Mouse (Mus musculus): ENCODE measurements around the gene Scamp3. TPM values are rescaled to one million over a fixed set of nuclear protein-coding genes. Genes with fewer than 3 reads are reported as not detected.

The Scamp3 gene
- polyA plus RNA-seq (2015; fragmentation: Nextera tagmentation; extraction: Ambion mirVana): 125 and 128 TPM in 2 replicates

- H3K9ac ChIP-seq (replicated peaks; ENCODE audit: low read depth, low read length): peak within 1 kb of the TSS; percentile 67
- peak within 1 kb of the TSS; percentile 84 for H3K4me2 ChIP-seq (ENCODE audit: low read length)
- no peaks in the 10 kb centered on the region for H3K27me3 ChIP-seq (replicated peaks; ENCODE audit: control insufficient read depth, insufficient read depth, low read length)
- ATAC-seq: peak; percentile 97
- H3K9me3 ChIP-seq (ENCODE audit: control insufficient read depth, low read length): no peaks in the 10 kb centered on the region
- peak within 1 kb of the TSS; percentile 82 for H3K4me3 ChIP-seq (replicated peaks; ENCODE audit: low read length)
- H3K36me3 ChIP-seq (ENCODE audit: control insufficient read depth, insufficient read depth): peaks cover 28% of the 10 kb centered on the region
- H3K27ac ChIP-seq (ENCODE audit: low read length): peak within 1 kb of the TSS; percentile 39; the same call in 1 of the 2 replicates
- under 1% methylated on average over 42 of the region's 43 CpGs for WGBS
- peaks cover 13% of the 10 kb centered on the region for H3K4me1 ChIP-seq (replicated peaks; ENCODE audit: control insufficient read depth, insufficient read depth, low read length)
Observed at GRCm38 (mm10) chr3:89177242-89178106, at the start of gene Scamp3. Gene Scamp3, plus strand, starts transcription at chr3:89177473.

DNA sequence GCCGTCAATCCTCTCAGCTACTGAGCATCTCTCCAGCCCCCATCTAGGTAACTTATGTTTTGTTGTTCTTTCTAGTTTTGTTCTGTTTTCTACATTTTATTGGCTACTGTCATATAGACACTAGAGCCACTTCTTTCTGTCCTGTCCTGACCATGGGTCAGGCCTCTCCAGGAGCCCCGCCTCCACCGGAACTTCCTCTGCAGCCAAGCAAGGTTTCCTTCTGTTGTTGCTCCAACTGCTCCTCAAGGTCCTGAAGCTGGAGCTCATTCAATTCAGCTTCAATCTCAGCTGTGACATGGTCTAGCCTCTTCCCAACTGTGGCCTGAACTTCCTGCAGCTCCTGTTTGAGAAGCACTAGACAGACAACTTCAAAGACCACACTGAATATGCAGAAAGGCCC, 47.4 kb upstream of the Scamp3 start:
- no peak overlapping the region for H3K27ac ChIP-seq (ENCODE audit: low read length)
- no peak overlapping the region for H3K4me2 ChIP-seq (ENCODE audit: low read length)
- no peak overlapping the region for H3K4me3 ChIP-seq (replicated peaks; ENCODE audit: low read length)
- H3K27me3 ChIP-seq (replicated peaks; ENCODE audit: control insufficient read depth, insufficient read depth, low read length): no peaks in the 10 kb centered on the region
- 94% methylated on average over 3 of the region's 3 CpGs for WGBS
- no peaks in the 10 kb centered on the region for H3K36me3 ChIP-seq (ENCODE audit: control insufficient read depth, insufficient read depth)
- H3K9me3 ChIP-seq (ENCODE audit: control insufficient read depth, low read length): no peaks in the 10 kb centered on the region
- ATAC-seq: no peak
- peaks cover 11% of the 10 kb centered on the region for H3K4me1 ChIP-seq (replicated peaks; ENCODE audit: control insufficient read depth, insufficient read depth, low read length)
- H3K9ac ChIP-seq (replicated peaks; ENCODE audit: low read depth, low read length): no peak overlapping the region

- H3K9ac ChIP-seq (replicated peaks; ENCODE audit: low read depth, low read length): no peak overlapping the region
- H3K9me3 ChIP-seq (ENCODE audit: control insufficient read depth, low read length): no peaks in the 10 kb centered on the region
- WGBS: 23% methylated on average over 4 of the region's 4 CpGs
- peak overlapping the region; percentile 33 for H3K4me3 ChIP-seq (replicated peaks; ENCODE audit: low read length)
- peak overlapping the region; percentile 52 for H3K4me2 ChIP-seq (ENCODE audit: low read length)
- peak; percentile 6; the same call in 1 of the 2 replicates for ATAC-seq
- H3K36me3 ChIP-seq (ENCODE audit: control insufficient read depth, insufficient read depth): no peaks in the 10 kb centered on the region
- H3K4me1 ChIP-seq (replicated peaks; ENCODE audit: control insufficient read depth, insufficient read depth, low read length): peaks cover 11% of the 10 kb centered on the region
- H3K27me3 ChIP-seq (replicated peaks; ENCODE audit: control insufficient read depth, insufficient read depth, low read length): no peaks in the 10 kb centered on the region
- no peak overlapping the region for H3K27ac ChIP-seq (ENCODE audit: low read length)
Observed at GRCm38 (mm10) chr3:89131816-89132215, 45.5 kb upstream of the Scamp3 start.

- H3K9me3 ChIP-seq (ENCODE audit: control insufficient read depth, low read length): no peaks in the 10 kb centered on the region
- peak; percentile 47; the same call in 1 of the 2 replicates for ATAC-seq
- H3K27ac ChIP-seq (ENCODE audit: low read length): no peak overlapping the region
- H3K27me3 ChIP-seq (replicated peaks; ENCODE audit: control insufficient read depth, insufficient read depth, low read length): no peaks in the 10 kb centered on the region
- peak overlapping the region; percentile 52 for H3K4me2 ChIP-seq (ENCODE audit: low read length)
- WGBS: 16% methylated on average over 30 of the region's 30 CpGs
- peak overlapping the region; percentile 33 for H3K4me3 ChIP-seq (replicated peaks; ENCODE audit: low read length)
- H3K9ac ChIP-seq (replicated peaks; ENCODE audit: low read depth, low read length): peak overlapping the region; percentile 40; the same call in 1 of the 2 replicates
- no peaks in the 10 kb centered on the region for H3K36me3 ChIP-seq (ENCODE audit: control insufficient read depth, insufficient read depth)
- H3K4me1 ChIP-seq (replicated peaks; ENCODE audit: control insufficient read depth, insufficient read depth, low read length): peaks cover 11% of the 10 kb centered on the region
Observed at GRCm38 (mm10) chr3:89132285-89133062, 44.8 kb upstream of the Scamp3 start.

DNA sequence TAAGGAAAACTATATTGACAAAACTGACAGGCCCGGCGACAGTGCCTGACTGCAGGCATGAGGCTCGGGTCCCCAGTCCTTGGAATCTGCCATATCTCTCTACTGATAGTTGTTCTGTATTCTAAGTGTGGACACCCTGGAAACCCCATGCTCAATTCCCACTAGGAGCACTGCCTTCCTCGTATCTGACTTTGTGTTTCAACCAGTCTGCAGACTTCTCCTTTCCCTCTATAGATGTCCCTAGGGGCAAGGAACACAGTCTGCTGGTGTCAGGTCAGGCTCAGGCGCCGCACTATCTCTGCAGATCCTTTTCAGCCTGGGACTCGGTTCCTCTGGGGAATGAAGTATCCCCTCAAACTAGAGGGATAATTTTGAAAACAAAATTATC, 44.2 kb upstream of the Scamp3 start:
- Histone ChIP-seq H3K9me3 (ENCODE audit: control insufficient read depth, low read length) (no peaks in the 10 kb centered on the region), H3K4me3 (replicated peaks; ENCODE audit: low read length) (no peak overlapping the region), H3K4me1 (replicated peaks; ENCODE audit: control insufficient read depth, insufficient read depth, low read length) (peaks cover 11% of the 10 kb centered on the region), H3K27me3 (replicated peaks; ENCODE audit: control insufficient read depth, insufficient read depth, low read length) (no peaks in the 10 kb centered on the region), H3K36me3 (ENCODE audit: control insufficient read depth, insufficient read depth) (no peaks in the 10 kb centered on the region), H3K4me2 (ENCODE audit: low read length) (no peak overlapping the region), H3K27ac (ENCODE audit: low read length) (no peak overlapping the region), H3K9ac (replicated peaks; ENCODE audit: low read depth, low read length) (no peak overlapping the region)
- 84% methylated on average over 7 of the region's 7 CpGs for WGBS
- ATAC-seq: no peak

GRCm38 (mm10) chr3:89133752-89134151, 43.5 kb upstream of the Scamp3 start:
- Histone ChIP-seq H3K4me1 (replicated peaks; ENCODE audit: control insufficient read depth, insufficient read depth, low read length) (peaks cover 11% of the 10 kb centered on the region), H3K4me3 (replicated peaks; ENCODE audit: low read length) (no peak overlapping the region), H3K27ac (ENCODE audit: low read length) (no peak overlapping the region), H3K9ac (replicated peaks; ENCODE audit: low read depth, low read length) (no peak overlapping the region), H3K27me3 (replicated peaks; ENCODE audit: control insufficient read depth, insufficient read depth, low read length) (no peaks in the 10 kb centered on the region), H3K9me3 (ENCODE audit: control insufficient read depth, low read length) (no peaks in the 10 kb centered on the region), H3K36me3 (ENCODE audit: control insufficient read depth, insufficient read depth) (no peaks in the 10 kb centered on the region), H3K4me2 (ENCODE audit: low read length) (no peak overlapping the region)
- ATAC-seq: no peak
- 95% methylated on average over 1 of the region's 1 CpGs for WGBS

- Histone ChIP-seq H3K9ac (replicated peaks; ENCODE audit: low read depth, low read length) (no peak within 1 kb of the TSS), H3K4me1 (replicated peaks; ENCODE audit: control insufficient read depth, insufficient read depth, low read length) (peaks cover 11% of the 10 kb centered on the region), H3K4me3 (replicated peaks; ENCODE audit: low read length) (no peak within 1 kb of the TSS), H3K27ac (ENCODE audit: low read length) (no peak within 1 kb of the TSS), H3K27me3 (replicated peaks; ENCODE audit: control insufficient read depth, insufficient read depth, low read length) (no peaks in the 10 kb centered on the region), H3K36me3 (ENCODE audit: control insufficient read depth, insufficient read depth) (no peaks in the 10 kb centered on the region), H3K4me2 (ENCODE audit: low read length) (no peak within 1 kb of the TSS), H3K9me3 (ENCODE audit: control insufficient read depth, low read length) (no peaks in the 10 kb centered on the region)
- WGBS: 59% methylated on average over 3 of the region's 3 CpGs
- ATAC-seq: no peak
Observed at GRCm38 (mm10) chr3:89135958-89136357, 41.3 kb upstream of the Scamp3 start, which contains the start of gene Pklr. Gene Pklr, plus strand, starts transcription at chr3:89136142.

DNA sequence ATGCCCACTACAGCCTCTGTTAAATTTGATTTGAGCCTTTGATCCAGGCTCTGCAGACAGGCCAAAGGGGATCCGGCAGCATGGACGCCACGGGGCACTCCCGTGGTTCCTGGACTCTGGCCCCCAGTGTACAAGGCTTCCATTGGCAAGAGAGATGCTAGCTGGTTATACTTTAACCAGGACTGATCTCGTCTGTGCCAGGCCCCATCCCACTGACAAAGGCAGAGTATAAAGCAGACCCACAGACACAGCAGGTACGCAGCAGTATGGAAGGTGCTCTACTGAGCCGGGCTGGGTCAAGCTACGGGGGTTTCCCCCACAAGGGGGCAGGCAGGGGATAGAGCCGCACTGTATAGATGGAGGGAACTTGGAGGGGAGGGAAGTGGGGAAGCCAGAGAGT, 40.9 kb upstream of the Scamp3 start:
- H3K4me1 ChIP-seq (replicated peaks; ENCODE audit: control insufficient read depth, insufficient read depth, low read length): peaks cover 11% of the 10 kb centered on the region
- WGBS: 41% methylated on average over 9 of the region's 9 CpGs
- no peak overlapping the region for H3K9ac ChIP-seq (replicated peaks; ENCODE audit: low read depth, low read length)
- no peaks in the 10 kb centered on the region for H3K36me3 ChIP-seq (ENCODE audit: control insufficient read depth, insufficient read depth)
- H3K9me3 ChIP-seq (ENCODE audit: control insufficient read depth, low read length): no peaks in the 10 kb centered on the region
- no peaks in the 10 kb centered on the region for H3K27me3 ChIP-seq (replicated peaks; ENCODE audit: control insufficient read depth, insufficient read depth, low read length)
- no peak overlapping the region for H3K27ac ChIP-seq (ENCODE audit: low read length)
- H3K4me2 ChIP-seq (ENCODE audit: low read length): no peak overlapping the region
- no peak overlapping the region for H3K4me3 ChIP-seq (replicated peaks; ENCODE audit: low read length)
- no peak for ATAC-seq

- Histone ChIP-seq H3K36me3 (ENCODE audit: control insufficient read depth, insufficient read depth) (no peaks in the 10 kb centered on the region), H3K9me3 (ENCODE audit: control insufficient read depth, low read length) (no peaks in the 10 kb centered on the region), H3K27me3 (replicated peaks; ENCODE audit: control insufficient read depth, insufficient read depth, low read length) (no peaks in the 10 kb centered on the region), H3K27ac (ENCODE audit: low read length) (no peak overlapping the region), H3K4me1 (replicated peaks; ENCODE audit: control insufficient read depth, insufficient read depth, low read length) (no peaks in the 10 kb centered on the region), H3K4me2 (ENCODE audit: low read length) (no peak overlapping the region), H3K4me3 (replicated peaks; ENCODE audit: low read length) (no peak overlapping the region), H3K9ac (replicated peaks; ENCODE audit: low read depth, low read length) (no peak overlapping the region)
- WGBS: 87% methylated on average over 10 of the region's 10 CpGs
- ATAC-seq: no peak
Observed at GRCm38 (mm10) chr3:89144821-89145220, 32.5 kb upstream of the Scamp3 start.

Measured in forebrain, embryonic 16.5 days (tissue).